ENCODE assay signal across 8 mouse cellular contexts in the genomic region with DNA sequence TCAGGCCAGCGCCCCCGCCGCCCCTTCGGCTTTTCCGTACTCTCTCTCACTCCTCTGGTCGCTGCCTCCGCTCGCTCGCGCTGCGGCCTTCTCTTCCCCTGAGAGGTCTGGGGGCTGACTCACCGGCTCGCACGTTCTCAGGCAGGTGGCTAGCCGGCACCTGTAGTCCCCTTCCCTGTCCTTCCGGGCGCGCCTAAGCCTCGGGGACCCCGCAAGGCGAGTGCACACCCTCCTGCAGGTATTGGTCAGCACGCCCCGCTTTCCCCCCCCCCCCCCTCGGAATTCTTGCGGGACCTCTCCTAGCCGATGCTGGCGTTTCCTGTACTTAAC. TPM values are rescaled to one million over a fixed set of nuclear protein-coding genes. Genes with fewer than 3 reads are reported as not detected.
DNase-seq lines count a peak whose midpoint lies in the region; ATAC-seq lines count a peak whose summit lies in the region.

Gtdc1 (minus strand) TSS at position 176 of the 330 bp plus-strand sequence.

- H3K27ac ChIP-seq in midbrain, embryonic 14.5 days (replicated peaks; ENCODE audit: low read depth, low read length): peak within 1 kb of the TSS; percentile 90

- no peak; the same call in 1 of the 2 replicates for ATAC-seq in midbrain, embryonic 14.5 days (ENCODE audit: low FRiP score, low TSS enrichment)

- WGBS in midbrain, embryonic 14.5 days: under 1% methylated on average over 24 of the region's 27 CpGs

- peak within 1 kb of the TSS; percentile 74 for H3K9ac ChIP-seq in midbrain, embryonic 14.5 days (replicated peaks; ENCODE audit: low read length)

- H3K4me2 ChIP-seq in midbrain, embryonic 14.5 days (ENCODE audit: low read length): peak within 1 kb of the TSS; percentile 74

- no peaks in the 10 kb centered on the region for H3K9me3 ChIP-seq in midbrain, embryonic 14.5 days (ENCODE audit: control insufficient read depth, low read length)

- peak within 1 kb of the TSS; percentile 67 for H3K4me3 ChIP-seq in midbrain, embryonic 14.5 days (replicated peaks; ENCODE audit: low read depth, low read length)

- H3K36me3 ChIP-seq in midbrain, embryonic 14.5 days (ENCODE audit: control insufficient read depth, insufficient read depth, low read length): no peaks in the 10 kb centered on the region

- no peaks in the 10 kb centered on the region for H3K27me3 ChIP-seq in midbrain, embryonic 14.5 days (ENCODE audit: control insufficient read depth, insufficient read depth, low read length)

- DNase-seq in layer of hippocampus, adult 18-20 months (ENCODE audit: low spot score in 2 of 2): no peak
- DNase-seq in layer of hippocampus, adult 9-11 months: no peak
- no peak for DNase-seq in adrenal gland, postnatal 36 days
- DNase-seq in gastrocnemius, postnatal 4 days (ENCODE audit: low spot score in 2 of 2): no peak
- DNase-seq in layer of hippocampus, postnatal 14 days (ENCODE audit: low spot score in 2 of 2): no peak
- no peak for DNase-seq in midbrain, embryonic 14.5 days
- DNase-seq in right cerebral cortex, postnatal 10 days (ENCODE audit: low spot score in 2 of 2): no peak
- DNase-seq in cerebellum, adult 11 months: no peak

- 0 out of 2 replicates have a peak, but pooled peaks cover 8% of the 10 kb centered on the region for H3K4me1 ChIP-seq in midbrain, embryonic 14.5 days (ENCODE audit: control insufficient read depth, insufficient read depth, low read length)

RNA-seq across cellular contexts. Expression of gene Gtdc1, which starts in this region (rescaled TPM):
- 10 to 100 TPM; 69.7 to 71.4 TPM for total RNA-seq in layer of hippocampus, adult 18-20 months (2021)
- 10 to 100 TPM; 13.3 to 13.9 TPM for total RNA-seq in adrenal gland, postnatal 36 days (2021)
- total RNA-seq in gastrocnemius, postnatal 4 days (2021): 10 to 100 TPM; 39.2 to 41.0 TPM
- 10 to 100 TPM; 64.7 to 66.4 TPM for total RNA-seq in layer of hippocampus, postnatal 14 days (2021)
- polyA plus RNA-seq in midbrain, embryonic 14.5 days (2014; fragmentation: Nextera tagmentation; extraction: Ambion mirVana): 23.5 and 24.8 TPM in 2 replicates
